Mouse (Mus musculus): ENCODE measurements around the gene Fam186b.

- TF ChIP-seq CTCF (IDR thresholded peaks at IDR 0.05; ENCODE audit: borderline replicate concordance, insufficient read depth, low read length) (no peak), POLR2A (IDR thresholded peaks at IDR 0.05; ENCODE audit: low read depth, low read length) (peak; percentile 51)
Observed at GRCm38 (mm10) chr15:99259730-99260252, 35.9 kb downstream of the Fam186b start.

Measured in embryonic fibroblast, embryonic 13.5 days (primary cell).